8 mouse cellular contexts compared by ENCODE assay signal in genomic region chr11:72795149-72795454, GRCm38 (mm10). TPM values are rescaled to one million over a fixed set of nuclear protein-coding genes. Genes with fewer than 3 reads are reported as not detected.
A peak's percentile ranks its signal among the peaks of the same experiment; 100 is the strongest.
DNase-seq lines count a peak whose midpoint lies in the region; ATAC-seq and TF ChIP-seq lines count a peak whose summit lies in the region.

No protein-coding gene starts in this region.

- H3K4me1 ChIP-seq in forebrain, postnatal 0 days (ENCODE audit: insufficient read depth): peaks cover 5% of the 10 kb centered on the region
- peaks cover 10% of the 10 kb centered on the region for H3K4me1 ChIP-seq in liver, postnatal 0 days (ENCODE audit: insufficient read depth)

- peak overlapping the region; percentile 99 for H3K4me3 ChIP-seq in forebrain, postnatal 0 days (ENCODE audit: low read depth, low read length)
- peak overlapping the region; percentile 91 for H3K4me3 ChIP-seq in liver, postnatal 0 days (ENCODE audit: low read depth, low read length)

- TF ChIP-seq CTCF in forebrain, postnatal 0 days (IDR thresholded peaks at IDR 0.05; ENCODE audit: low read depth): no peak
- no peak for TF ChIP-seq CTCF in liver, postnatal 0 days (IDR thresholded peaks at IDR 0.05; ENCODE audit: low read depth)

- peak overlapping the region; percentile 91 for H3K9ac ChIP-seq in forebrain, postnatal 0 days
- peak overlapping the region; percentile 89 for H3K9ac ChIP-seq in liver, postnatal 0 days (replicated peaks)

- H3K9me3 ChIP-seq in forebrain, postnatal 0 days (ENCODE audit: low read length): no peaks in the 10 kb centered on the region
- H3K9me3 ChIP-seq in liver, postnatal 0 days (ENCODE audit: low read length): no peaks in the 10 kb centered on the region

- H3K36me3 ChIP-seq in forebrain, postnatal 0 days (ENCODE audit: insufficient read depth): no peaks in the 10 kb centered on the region
- no peaks in the 10 kb centered on the region for H3K36me3 ChIP-seq in liver, postnatal 0 days (replicated peaks; ENCODE audit: insufficient read depth, low read length)

- WGBS in forebrain, postnatal 0 days: 18% methylated on average over 14 of the region's 14 CpGs
- WGBS in liver, postnatal 0 days (ENCODE audit: insufficient replicate concordance): 14% methylated on average over 14 of the region's 14 CpGs

- ATAC-seq in forebrain, postnatal 0 days: peak; percentile 33
- peak; percentile 9 for ATAC-seq in liver, postnatal 0 days

- H3K4me2 ChIP-seq in forebrain, postnatal 0 days (ENCODE audit: low read depth): peak overlapping the region; percentile 75
- H3K4me2 ChIP-seq in liver, postnatal 0 days (ENCODE audit: low read depth, low read length): peak overlapping the region; percentile 84

- peak; percentile 49 for DNase-seq in embryo, embryonic 10 days (ENCODE audit: low spot score)
- DNase-seq in embryo, embryonic 9.5 days (ENCODE audit: extremely low spot score): no peak
- DNase-seq in 3T3-L1 (ENCODE audit: low read depth, low spot score): peak; percentile 63
- DNase-seq in forebrain, postnatal 0 days: no peak
- no peak for DNase-seq in liver, postnatal 0 days
- DNase-seq in right cerebral cortex, postnatal 36 days (ENCODE audit: low spot score in 2 of 2): no peak
- DNase-seq in layer of hippocampus, adult 11-12 months (ENCODE audit: low spot score): no peak
- no peak for DNase-seq in spleen, postnatal 36 days (ENCODE audit: low spot score in 2 of 2)

- peak overlapping the region; percentile 86 for H3K27ac ChIP-seq in forebrain, postnatal 0 days (ENCODE audit: low read depth, low read length)
- peak overlapping the region; percentile 88 for H3K27ac ChIP-seq in liver, postnatal 0 days (ENCODE audit: low read depth)

- TF ChIP-seq EP300 in liver, postnatal 0 days (IDR thresholded peaks at IDR 0.05; ENCODE audit: low read depth): no peak

- no peaks in the 10 kb centered on the region for H3K27me3 ChIP-seq in forebrain, postnatal 0 days (ENCODE audit: insufficient read depth, low read length)
- no peaks in the 10 kb centered on the region for H3K27me3 ChIP-seq in liver, postnatal 0 days (ENCODE audit: insufficient read depth, low read length)

RNA-seq across cellular contexts. Expression of gene Cyb5d2, which starts 0.8 kb away (rescaled TPM):
- total RNA-seq in forebrain, postnatal 0 days (2014; rRNA removed): 6.8 and 7.8 TPM in 2 replicates
- polyA plus RNA-seq in forebrain, postnatal 0 days (2015; fragmentation: Nextera tagmentation; extraction: Ambion mirVana): 6.1 and 8.4 TPM in 2 replicates
- polyA plus RNA-seq in liver, postnatal 0 days (2015; fragmentation: Nextera tagmentation; extraction: Ambion mirVana): 4.1 TPM in 2 replicates

RNA-seq across cellular contexts. Expression of gene Zzef1, which starts 0.9 kb away (rescaled TPM):
- total RNA-seq in forebrain, postnatal 0 days (2014; rRNA removed): 31.5 and 37.6 TPM in 2 replicates
- polyA plus RNA-seq in forebrain, postnatal 0 days (2015; fragmentation: Nextera tagmentation; extraction: Ambion mirVana): 4.1 and 7.6 TPM in 2 replicates
- 3.0 and 3.5 TPM in 2 replicates for polyA plus RNA-seq in liver, postnatal 0 days (2015; fragmentation: Nextera tagmentation; extraction: Ambion mirVana)

Comparison
In these comparisons a context has a peak if more than half of its experiments do, and no peak if none do; other contexts are left out.
1. DNase-seq: peak in embryo, embryonic 10 days (single experiment) and 3T3-L1 (single experiment); none in embryo, embryonic 9.5 days (single experiment), forebrain, postnatal 0 days (single experiment), liver, postnatal 0 days (single experiment), right cerebral cortex, postnatal 36 days (0 of 2), layer of hippocampus, adult 11-12 months (single experiment) and spleen, postnatal 36 days (0 of 2).